Mouse (Mus musculus) megakaryocyte progenitor cell, adult 5-6 weeks (primary cell): ENCODE measurements around the gene Kctd2. TPM values are rescaled to one million over a fixed set of nuclear protein-coding genes. Genes with fewer than 3 reads are reported as not detected.
A peak's percentile ranks its signal among the peaks of the same experiment; 100 is the strongest.

ENCODE experiments used
- ATAC-seq: replicated peaks from 2 replicates; pipeline ENCODE4 v1.8.0; 2016; ENCODE audit warnings: mild to moderate bottlenecking, moderate TSS enrichment, inconsistent platforms; ENCODE audit not compliant: poor library complexity
- total RNA-seq, 2 experiments: library from RNA; stranded (forward) in 1 of 2; stranded (reverse) in 1 of 2; fragments of 157-497, 149-512 nt in 1 of 2; fragments of 200-1000 nt in 1 of 2; gene quantifications; 2 replicates each; pipeline versions ENCODE4 v1.2.3 to v1.2.4; 2015 to 2017

Gene Kctd2
- total RNA-seq, 2 experiments from 2014 or later, result 9.0 to 13.0 TPM

DNA sequence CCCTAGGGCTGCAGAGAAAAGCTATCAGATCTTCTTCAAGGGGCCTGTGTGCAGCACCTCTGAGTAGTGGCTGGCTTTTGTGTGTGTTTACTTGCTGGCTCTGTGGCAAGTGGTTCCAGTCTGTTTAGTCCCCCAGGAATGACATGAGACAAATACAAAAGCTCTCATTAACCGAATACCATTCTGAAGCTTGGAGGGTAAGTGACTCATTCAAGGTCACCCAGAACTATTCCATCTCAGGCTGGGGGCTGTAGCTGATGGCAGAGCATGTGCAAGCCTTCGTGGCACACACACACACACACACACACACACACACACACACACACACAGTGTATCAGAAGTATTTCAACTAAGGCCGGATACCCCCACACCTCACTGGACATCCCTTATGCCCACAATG, 19.8 kb upstream of the Kctd2 start:
- no peak for ATAC-seq

DNA sequence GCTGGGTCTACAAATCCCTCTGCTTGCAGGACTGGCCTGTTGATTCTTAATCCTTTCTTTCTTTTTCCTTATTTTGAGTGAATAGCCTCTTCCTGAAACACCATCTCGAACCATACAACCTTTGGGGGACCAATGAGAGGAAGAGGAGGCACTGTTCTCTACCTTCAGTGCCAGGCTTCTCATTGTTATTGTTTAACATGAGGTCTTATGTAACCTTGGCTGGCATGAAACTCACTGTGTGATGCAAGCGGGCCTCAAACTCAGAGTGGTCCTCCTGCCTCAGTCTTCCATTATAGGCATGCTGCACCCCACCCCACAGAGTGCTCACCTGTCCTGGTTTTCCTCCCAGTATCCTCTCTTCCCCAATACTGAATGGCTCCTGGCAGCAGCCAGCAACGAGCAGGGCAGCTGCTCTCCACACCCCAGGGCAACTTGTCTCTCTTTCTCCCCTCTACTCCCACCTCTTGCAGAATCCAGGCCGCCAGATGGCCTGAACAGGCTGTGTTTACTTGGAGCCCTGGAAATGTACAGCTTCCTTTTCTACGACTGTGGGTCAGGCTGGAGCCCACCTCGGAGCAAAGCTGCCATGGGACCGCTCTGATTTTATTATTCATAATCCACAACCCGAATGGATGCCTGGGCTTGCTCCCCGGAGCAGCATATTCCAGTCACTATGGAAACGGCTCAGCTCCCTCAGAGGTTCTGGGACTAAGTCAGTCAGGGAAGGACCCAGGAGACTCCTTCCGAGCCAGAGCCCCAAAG, 19.1 kb upstream of the Kctd2 start:
- ATAC-seq, result no peak

DNA sequence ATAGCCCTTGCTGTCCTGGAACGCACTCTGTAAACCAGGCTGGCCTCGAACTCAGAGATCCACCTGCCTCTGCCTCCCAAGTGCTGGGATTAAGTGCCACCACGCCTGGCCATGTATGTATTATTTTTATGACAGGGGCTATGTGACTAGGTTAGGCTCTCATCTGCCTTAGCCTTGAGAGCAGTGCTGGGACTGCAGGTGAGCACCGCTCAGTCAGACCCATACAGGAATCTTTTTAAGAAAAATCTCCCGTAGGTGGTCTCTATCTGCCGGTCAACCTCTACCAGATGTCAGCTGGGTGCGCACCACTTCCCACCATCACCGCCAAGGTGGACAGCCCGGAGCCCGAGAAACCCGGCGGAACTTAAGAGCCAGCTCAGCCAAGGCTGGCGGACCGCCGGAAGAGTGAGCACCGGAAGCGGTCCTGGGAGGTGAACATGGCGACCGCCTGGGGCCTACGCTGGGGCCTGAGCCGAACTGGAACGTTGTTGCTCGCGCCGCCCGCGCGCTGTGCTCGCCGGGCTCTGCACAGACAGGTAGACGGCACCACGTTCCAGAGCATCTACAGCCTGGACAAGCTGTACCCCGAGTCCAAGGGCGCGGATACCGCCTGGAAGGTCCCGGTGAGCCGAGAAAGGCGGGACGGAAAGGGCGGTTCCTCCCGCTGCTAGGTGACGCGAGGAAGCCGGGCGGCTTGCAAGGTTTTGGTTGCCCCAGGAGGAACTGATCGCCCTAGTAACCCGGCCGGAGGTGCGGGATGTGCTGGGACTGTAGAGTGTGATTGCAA, 16.4 kb upstream of the Kctd2 start, which contains the start of gene Mrpl58:
Mrpl58 (plus strand) TSS at position 415 of the 787 bp plus-strand sequence.
- ATAC-seq, result peak; percentile 91

DNA sequence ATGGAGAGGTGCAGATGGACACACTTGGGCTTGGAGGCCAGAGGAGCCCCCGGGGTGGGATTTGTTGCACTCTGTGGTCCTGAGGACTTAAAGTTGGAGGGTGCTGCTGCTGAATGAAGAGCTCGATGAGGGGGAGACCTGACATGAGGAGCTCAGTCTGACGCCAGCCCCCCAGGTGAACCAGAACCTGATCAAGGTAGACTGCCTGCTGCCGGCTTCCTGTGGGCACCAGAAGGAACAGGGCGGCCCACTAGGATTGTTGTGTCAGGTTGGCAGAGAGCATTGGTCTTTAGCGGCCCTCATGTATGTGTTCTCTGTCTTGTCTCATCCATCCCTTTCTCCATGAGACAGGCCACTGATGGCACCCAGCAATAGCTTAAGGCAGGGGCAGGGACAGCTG, 14.2 kb upstream of the Kctd2 start:
- ATAC-seq, result no peak

DNA sequence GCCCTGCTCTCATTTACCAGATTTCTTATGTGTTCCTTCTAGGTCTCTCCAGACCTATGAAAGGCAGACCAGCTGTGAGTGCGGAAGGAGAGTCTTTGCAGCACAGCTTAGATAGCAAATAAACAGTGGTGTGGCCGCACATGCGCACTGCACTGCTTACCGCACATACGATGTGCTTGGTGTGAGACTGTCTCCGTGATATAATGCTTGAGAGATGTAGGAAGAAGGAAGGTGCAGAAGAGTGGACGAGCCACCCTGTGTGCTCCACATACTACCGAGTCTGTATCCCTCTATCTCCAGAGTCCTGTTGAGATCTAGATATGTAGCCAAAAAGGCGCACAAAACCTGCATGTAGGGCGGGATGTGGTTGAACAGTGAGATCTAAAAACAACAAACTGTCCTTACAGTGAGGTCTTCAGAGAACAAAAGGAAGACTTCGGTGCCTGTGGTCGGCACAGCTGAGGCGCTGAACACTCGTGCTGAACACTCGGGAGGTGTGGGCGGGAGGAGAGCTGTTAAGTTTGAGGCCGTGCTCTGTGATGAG, 13.0 kb upstream of the Kctd2 start:
- ATAC-seq, result no peak

DNA sequence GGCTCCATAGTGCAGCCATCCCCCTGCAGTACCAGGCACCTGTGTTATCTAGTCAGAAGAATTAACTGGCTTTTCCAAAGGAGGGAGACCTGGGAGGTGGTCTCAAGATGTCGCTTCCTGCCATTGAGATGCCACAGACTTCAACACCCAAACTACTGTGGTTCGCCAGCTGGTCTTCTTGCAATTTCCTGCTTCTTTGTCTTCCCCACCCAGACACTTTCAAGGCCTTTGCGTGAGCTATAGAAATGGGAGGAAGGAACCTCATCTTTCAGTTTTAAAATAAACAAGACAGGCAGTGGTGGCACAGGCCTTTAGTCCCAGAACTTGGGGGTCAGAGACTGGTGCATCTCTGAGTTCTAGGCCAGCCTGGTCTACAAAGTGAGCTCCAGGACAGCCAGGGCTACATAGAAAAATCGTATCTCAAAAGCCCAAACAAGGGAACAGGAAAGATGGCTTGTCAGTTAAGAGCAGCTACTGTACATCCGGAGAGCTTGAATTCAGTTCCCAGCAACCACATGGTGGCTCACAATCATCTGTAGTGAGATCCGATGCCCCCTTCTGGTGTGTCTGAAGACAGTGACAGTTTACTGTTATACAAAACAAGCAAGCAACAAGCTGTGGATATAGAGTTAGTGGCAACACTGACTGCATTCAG, 11.5 kb upstream of the Kctd2 start:
- no peak for ATAC-seq

DNA sequence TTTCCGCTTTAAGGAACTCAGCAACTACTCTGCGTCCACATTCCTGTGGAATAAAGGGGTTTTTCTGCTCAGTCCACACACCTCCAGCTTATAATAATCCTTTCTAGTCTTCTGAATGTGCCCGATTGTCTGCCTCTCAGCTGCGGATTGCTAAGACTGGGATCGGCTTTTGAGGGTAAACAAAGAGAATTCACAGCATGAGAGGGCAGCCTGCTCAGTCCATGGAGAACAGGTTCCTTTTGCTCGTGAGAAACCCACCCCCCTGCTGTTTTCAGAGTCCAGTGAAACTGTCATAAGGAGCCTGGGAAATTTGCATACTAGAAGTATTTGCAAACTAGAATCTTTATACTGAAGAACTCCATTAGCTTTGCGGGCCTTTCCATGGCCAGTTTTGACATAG, 10.4 kb upstream of the Kctd2 start:
- no peak for ATAC-seq

DNA sequence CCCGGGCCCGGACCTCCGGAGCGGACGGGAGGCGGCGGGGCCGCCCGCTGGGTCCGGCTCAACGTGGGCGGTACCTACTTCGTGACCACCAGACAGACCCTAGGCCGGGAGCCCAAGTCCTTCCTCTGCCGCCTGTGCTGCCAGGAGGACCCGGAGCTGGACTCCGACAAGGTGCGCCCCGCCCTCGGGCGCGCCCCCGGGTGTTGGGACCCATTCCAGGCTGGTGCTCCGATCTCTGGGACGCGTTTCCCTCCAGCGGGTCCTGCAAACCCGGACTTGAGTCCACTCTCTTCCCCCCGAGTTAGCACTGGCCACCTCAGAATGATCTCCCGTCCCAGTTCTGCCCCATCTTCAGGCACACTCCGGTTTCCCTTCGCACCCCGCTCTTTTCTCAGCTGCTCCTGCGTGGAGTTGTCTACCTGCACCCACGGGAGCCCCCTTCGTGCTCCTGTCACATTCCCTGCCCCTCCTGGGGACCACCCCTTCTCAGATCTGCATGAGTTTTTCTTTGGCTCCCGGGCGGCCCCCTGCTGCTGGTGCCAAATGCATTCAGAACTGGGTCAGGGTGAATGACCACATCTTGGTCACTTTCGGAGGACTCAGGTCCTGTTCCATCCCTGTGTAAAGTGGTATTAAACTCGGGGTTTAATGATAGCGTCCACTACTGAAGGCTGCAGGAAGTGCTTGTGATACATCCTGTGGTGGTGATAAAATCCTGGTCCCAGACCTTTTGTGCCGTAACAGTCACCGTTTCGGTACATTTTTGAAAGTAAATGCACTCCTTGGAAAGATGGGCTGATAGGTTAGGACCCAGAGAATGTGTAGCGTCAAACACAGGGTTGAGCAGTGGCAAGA, 635 bp downstream of the Kctd2 start:
- ATAC-seq, result 0 out of 2 replicates have a peak, but pooled peaks have one; percentile 10

DNA sequence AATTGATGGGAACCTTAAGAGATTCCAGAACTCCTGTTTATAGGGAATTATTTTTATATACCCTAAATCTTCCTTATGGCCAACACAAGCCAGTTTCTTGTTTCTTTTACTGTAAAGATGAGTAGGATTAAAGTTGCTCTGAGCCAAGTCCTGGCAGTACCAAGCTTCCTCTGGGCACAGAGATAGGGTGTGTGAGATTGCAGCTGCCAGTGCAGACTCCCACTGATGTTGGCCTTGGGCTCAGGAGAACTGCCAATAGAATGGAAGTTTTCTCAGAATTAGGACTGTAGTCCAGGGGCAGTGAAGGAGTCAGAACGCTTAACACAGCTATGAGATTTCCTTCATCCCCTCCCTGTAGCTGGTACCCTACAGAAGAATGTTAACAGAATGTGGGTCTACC, 1.4 kb downstream of the Kctd2 start:
- ATAC-seq, result no peak

DNA sequence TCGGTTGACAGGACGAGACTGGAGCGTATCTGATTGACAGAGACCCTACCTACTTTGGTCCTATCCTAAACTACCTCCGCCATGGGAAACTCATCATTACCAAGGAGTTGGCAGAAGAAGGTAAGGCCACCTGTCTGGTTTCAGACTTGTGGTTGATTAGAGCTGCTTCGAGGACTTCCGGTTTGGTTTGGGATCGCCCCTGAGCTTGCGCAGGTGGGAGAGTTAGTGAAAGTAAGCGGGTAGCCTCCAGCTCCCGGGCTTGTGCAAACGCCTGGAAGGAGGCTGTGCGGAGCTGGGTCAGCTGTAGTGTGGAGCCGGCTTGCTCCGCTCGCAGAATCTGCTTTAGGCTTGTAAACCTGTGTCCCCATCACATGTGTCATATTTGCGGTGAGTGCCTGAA, 2.0 kb downstream of the Kctd2 start:
- no peak for ATAC-seq

DNA sequence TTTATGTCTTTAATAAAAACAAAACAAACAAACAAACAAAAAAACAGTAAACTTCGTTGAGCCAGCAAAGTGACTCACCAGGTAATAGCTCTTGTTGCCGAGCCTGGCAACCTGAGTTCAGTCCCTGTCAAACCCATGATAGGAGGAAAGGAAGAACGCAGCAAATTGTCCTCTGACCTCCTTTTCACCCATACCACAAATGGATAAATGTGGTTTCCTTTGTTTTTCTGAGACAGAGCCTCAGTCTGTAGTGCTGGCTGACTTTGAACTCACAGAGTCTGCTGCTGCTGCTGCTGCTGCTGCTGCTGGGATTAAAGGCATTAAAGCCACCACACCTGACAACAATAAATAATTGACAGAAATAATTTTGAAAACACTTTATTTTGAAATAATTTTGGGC, 3.2 kb downstream of the Kctd2 start:
- ATAC-seq, result no peak

DNA sequence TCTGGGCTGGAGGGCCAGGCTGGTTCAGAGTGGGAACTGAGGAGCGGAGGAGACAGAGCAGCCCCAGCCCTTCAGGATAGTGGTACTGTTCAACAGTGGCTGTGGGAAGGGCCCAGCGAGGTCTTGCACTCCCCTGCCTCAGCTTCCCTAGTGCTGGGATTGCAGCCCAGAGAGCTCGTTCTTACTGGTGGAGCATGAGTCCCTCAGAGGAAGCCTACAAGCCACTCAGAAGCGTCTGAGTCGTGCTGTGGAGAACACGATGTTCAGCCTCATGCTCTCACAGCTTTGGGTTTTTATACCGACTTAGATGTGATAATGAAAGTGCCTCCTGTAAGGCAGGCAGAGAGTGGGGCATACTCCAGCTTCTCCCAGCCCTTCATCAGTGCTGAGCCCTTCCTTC, 4.7 kb downstream of the Kctd2 start:
- ATAC-seq, result no peak

DNA sequence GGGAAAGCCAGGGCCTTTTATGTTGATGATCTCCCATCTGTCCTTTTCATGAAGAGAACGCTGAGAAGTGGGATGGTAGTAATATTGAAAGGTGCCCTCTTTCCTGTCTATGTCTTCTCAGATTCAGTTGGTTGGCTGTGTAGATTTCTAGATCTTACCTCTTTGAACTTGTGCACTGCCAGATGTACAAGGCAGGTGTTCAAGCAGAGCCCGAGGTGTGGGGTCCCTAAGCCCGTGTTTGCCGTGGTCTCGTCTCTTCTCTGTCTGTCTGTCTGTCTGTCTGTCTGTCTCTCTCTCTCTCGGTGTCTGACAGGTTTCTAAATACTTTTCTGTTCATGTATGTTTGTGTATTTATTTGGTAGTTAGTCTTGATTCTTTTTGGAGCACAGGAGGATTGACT, 5.7 kb downstream of the Kctd2 start:
- ATAC-seq, result no peak

DNA sequence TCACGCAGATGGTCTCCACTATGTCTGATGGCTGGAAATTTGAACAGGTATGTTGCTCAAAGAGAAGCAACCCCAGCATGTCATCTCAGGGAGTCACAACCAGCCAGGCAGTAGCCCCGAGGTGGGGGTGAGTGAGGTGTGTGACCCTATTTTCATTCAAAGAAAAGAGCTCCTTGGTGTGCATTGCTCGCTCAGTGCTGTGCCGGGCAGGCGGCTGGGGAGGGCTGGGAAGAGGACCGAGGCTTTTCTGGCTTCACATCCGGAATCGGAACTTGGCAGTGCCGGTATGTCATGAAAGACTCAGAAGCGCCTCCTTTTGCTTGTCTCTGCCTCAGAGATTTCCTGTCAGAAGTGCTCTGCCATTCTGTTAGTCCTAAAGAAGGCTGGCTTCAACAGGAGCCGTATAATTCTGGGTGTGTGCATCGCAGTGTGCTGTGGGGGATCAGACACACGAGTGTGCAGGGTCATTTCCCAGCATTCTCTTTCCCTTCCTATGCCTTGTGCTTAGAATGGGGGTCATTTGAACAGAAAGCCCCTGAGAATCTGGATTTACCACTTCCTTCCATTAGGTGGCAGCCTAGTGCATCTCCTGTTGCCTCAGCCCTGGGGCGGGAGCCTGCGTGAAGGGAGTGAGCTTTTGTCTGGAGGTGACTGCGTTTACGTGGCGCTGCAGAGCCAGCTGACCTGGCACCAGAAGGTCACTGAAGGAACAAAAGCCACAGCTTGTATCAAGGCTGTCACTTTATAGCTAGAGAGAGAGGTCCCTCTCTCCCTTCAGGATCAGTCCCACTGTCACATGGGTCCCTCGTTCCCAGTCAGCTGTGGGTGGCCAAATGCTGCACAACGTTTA, 7.8 kb downstream of the Kctd2 start:
- peak; percentile 99 for ATAC-seq

DNA sequence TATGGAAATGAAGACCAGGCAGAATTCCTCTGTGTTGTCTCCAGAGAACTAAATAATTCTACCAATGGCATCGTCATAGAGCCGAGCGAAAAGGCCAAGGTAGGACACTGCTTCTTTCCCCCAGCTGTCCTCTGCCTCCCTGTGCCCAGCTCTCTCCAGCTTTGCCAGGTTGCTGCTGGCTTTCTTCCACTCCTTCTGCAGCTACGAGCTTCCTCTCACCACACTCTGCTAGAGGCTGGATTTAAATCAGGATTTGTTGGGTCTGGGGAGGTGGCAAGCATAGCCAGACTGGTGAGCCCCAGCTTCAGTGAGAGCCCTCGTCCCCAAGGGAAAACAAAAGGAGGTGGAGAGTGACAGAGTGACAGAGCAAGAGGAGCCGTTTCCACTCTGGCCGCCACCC, 9.4 kb downstream of the Kctd2 start:
- no peak for ATAC-seq

DNA sequence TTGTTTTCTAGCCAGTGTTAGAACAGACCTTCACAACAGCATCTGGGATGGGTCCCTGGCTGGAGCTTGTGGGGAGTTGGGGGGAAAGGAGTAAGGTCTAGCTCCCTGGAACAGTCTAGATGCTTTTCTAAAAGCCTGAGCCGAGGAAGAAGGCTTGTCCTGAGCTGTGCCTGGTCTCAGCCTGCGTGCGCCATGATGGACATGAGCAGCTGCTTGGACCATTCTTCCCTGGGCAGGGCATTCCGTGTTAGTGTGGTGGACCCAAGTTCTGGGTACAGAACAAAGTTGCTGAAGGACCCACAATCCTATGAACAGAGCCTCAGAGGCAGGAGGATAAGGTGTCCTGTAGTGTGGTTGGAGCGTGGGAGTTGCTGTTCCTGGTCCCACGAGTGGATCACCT, 10.6 kb downstream of the Kctd2 start:
- ATAC-seq, result no peak

DNA sequence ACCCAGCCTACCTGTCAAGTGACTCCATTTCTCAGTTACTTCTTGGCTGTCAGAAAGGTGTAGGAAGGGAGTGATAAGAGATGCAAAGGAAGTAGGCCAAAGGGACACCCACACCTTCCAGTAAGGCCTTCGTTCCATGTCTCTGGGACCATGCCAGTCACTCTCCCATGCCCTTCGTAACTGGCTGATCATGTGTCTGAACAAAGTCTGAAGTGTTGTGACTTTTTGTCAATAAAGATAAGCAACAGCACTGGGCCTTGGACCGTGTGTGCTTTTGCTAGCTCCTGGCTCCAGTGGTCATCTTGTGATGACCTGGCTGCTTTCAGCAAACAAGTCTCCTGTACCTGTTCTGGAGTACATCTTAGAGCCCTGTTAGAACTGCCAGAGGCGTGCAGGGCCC, 12.9 kb downstream of the Kctd2 start:
- ATAC-seq, result no peak

DNA sequence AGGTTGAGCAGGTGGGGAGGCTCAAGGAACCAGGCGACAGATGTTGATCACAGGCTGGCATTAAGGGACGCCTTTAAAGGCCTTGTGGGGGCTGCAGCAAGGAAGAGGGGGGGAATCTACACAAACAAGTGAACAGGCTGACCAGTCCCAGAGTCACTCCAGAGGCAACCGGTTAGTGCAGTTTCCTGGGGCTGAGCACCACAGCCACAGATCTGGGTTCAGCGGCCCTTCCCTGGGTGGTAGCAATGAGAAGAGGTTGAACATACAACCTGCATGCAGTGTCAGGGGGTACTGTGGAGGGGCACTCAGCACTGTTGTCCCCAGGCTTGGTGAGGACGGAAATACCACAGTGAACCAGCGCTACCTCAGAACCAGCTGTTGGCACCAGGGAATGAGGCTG, 13.4 kb downstream of the Kctd2 start:
- ATAC-seq, result no peak

DNA sequence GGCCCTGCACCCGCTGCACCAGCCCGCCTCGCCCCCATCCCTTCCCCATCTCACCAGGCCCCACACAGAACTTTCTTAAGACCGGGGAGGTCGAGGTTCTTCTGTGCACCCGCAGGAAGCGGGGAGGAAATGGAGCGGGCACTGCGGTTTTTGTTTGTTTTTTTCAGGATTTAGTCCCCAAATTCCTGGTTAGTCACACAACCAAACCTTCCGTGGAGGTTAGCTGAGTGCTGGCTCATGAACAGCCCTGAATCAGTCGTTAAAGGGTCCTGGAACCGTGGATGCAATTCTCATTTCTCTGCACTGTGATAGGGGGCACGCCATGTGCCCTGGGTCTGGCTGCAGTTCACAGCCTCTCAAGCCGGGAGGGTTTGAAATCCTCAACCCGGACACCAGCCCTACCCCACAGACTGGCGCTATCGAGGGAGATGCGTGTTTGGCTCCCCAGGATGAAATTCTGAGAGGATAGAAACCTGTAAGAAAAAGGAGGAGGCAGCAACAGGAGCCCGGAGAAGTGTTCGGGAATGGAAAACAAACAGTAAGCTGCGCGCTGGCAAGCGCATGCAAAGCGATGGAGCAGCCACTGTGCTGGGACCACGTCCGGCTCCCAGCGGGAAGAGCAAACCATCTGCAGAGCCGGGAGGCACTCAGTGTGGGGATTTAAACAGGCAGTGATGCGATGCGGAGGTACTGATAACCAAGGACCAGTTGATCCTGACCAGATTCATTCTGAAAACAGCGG, 15.8 kb downstream of the Kctd2 start:
- no peak for ATAC-seq
